Mouse (Mus musculus) B cell, adult 2 months (primary cell): ENCODE measurements around the gene Kcng4.

ENCODE experiments used
- DNase-seq, 2 experiments: peaks; one replicate each; pipeline ENCODE4 v3.0.0; 2022

Kcng4 gene

DNA sequence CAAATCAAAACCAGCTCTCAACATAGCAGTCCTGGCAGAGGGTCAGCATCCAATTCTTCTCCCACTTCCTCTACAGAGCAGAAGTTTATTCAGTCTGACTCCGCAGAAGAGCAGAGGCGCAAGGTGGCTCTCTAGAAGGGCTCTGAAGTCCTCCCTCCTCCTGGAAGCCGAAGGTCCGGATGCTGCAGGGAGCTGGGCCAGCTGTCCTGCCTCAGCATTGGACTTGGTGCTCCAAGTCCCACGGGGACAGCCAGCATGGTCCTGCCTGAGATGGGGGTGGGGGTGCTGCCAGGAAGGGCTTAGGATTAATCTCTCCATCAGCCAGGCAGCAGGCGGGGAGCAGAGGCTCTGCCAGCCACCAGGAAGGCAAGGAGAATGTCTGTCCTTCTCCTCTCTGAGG is at the start of gene Kcng4:
Kcng4 (minus strand) TSS at position 303 of the 400 bp plus-strand sequence.
- no peak for DNase-seq

DNA sequence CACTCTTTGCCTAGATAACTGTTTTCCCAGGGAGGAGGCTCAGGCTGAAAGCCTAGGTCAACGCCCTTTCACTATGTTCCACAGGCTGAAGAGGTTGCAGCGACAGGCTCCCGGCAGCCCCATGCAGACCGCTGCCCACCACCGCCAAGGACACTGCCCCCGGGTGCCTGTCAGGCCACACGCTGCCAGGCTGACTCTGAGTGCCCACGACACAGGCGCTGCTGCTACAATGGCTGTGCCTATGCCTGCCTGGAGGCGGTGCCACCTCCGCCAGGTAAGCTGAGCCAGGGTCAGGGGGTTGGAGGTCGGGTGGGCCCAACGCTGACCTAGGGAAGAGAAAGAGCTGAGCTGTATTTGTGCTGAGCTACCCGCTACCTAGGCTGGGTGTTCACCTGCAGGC is 43.7 kb upstream of the Kcng4 start:
- DNase-seq, result no peak

DNA sequence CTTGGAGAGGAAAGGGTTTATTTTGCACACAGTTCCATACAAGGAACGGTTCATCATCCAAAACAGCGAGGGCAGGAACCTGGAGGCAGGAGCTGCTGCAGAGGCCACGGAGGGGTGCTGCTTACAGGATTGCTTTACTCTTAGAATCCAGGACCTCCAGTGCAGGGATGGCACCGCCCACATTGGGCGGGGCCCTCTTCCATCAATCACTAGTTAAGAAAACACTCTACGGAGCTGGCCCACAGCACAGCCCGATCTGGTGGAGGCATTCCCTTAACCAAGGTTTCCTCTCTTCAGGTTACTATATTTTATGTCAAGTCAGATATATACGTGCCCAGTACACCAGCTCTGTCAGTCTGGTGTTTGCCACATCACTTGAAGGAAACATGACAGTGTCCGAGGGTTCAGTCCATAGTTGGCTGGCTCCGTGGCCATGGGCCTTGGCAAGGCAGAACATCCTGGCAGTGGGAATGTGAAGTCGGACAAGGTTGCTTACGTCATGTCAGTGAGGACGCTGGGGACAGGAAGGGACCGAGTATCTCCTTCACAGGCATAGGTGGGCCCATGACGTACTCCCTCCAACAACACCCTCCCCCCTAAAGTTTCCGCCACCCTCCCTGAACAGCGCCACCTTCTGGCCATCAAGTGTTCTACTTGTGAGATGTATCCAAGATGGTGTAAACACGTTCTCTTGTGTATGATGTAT is 42.8 kb upstream of the Kcng4 start:
- peak; percentile 31 to 44 for DNase-seq

DNA sequence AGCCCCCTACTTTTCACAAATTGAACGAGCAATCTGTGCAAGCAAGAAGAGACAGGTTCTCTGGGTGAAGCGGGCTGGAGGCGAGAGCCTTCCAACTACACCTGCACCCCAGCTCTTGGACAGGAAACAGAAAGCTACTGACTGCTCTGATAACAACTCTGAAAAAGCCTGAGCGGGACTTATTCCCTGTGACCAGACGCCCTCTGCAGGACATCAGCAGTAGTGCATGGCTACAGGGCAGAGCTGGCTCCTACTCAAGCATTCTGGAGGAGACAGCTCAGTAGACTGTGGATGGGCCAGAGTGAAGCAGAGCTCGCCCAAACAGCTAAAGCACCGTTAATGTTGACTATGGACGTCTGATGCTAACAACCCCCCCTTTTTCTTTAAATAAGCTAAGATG is 40.9 kb upstream of the Kcng4 start:
- peak; percentile 83 to 84 for DNase-seq

DNA sequence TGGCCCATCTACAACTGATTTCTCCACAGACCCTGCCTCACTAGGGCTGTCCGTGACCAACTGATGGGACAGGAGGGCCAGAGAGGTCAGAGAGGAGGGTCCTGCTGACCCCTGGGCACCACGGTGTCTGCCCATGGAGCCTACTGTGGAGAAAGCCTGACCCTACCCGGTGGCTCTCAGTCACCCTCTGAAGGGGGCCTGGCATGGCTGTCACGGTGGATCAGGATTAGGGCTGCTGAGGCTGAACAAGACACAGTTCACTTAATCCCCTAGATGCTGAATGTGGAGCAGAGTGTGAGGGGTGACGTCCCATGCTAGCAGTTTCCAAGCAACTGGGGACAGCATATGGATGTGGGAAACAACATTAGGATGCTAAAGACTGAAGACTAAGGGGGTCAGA is 40.0 kb upstream of the Kcng4 start:
- DNase-seq, result no peak

DNA sequence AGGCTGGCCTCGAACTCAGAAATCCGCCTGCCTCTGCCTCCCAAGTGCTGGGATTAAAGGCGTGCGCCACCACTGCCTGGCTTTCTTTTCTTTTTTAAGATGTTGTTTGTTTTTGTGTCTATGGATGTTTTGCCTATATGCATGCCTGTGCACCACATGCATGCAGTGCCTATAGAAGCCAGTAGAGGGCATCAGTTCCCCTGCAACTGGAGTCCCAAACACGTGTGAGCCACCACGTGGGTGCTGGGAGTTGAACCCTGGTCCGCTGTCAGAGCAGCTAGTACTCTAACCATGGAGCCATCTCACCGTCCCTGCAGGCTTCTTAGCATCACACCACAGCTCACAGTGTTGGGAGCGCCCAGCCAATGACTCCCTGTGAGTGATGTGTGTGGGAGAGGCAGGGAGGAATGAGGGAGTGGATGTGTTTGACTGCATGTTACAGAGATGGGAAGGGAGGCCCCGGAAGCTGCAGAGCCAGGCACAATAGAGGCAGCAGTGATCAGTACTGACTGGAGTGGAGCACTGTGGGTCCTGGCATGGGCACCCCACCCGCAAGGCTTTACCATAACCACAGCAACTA is 38.6 kb upstream of the Kcng4 start:
- no peak for DNase-seq

DNA sequence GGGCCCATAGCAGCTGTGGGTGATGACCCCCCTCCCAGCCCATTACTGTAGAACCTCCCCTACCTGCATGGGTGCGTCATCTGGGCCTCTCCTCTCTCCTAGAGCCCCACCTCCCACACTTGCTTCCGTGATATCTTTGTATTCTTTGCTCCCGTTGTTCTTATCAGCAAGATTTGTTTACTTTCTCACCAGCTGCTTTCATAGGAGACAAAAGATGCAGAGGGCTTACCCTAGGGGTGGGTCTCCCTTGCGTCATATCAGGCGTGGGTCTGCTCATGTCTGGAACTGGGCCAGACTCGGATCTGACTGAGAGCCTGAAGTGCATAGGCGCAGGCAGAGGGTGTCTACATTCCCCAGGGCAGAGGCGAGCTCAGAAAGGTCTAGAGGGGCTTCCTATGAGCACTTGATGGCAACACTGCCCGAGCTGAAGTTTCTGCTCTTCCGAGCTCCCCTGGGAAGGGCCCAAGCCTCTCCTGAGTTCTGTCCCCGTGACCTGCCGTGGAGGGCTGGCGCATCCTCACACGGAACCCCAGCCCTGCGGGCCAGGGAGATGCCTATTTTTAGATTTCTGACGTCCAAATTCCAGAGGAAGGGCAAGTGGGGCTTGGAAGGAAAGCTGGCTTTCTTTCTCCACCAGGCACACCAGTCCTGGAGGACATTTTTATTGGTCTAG is 35.1 kb upstream of the Kcng4 start:
- DNase-seq, result no peak

DNA sequence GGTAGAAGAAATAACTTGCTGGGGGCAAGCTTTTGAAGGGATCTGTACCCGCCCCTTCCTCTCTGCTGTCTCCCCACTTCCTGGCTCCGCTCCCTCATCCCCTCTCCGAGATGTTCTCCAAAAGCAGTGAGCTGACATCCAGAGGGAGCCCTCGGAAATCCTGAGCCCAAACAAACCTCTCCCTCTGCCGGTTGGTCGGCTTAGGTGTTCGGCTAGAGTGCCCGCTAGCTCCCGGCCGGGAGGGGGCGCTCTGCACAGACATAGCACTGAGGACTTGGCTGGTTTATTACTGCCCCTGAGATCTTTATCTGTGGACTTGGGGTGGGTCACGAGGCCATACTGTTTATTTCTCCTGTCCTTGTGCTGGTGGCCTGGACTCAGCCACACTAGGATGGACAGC is 33.8 kb upstream of the Kcng4 start:
- peak; percentile 49 to 55 for DNase-seq

DNA sequence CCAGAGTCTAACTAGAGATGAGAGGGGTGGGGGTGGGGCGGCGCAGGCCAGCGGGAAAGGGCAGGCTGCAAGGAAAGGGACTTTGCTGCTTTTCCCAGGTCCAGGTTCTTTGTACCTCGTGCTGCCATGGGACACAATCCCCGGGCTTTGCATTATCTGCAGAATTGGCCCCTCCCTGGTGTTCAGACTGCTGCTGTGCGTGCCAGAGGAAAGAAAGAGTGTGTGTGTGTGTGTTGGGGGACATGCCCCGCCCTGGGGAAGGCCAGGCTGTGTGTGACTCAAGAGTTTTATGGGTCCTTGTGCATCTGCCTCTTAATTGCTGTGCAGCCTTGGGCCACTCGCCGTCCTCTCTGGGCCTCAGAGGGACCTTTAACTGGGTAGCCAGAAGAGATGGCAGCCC is 33.0 kb upstream of the Kcng4 start:
- DNase-seq, result no peak

DNA sequence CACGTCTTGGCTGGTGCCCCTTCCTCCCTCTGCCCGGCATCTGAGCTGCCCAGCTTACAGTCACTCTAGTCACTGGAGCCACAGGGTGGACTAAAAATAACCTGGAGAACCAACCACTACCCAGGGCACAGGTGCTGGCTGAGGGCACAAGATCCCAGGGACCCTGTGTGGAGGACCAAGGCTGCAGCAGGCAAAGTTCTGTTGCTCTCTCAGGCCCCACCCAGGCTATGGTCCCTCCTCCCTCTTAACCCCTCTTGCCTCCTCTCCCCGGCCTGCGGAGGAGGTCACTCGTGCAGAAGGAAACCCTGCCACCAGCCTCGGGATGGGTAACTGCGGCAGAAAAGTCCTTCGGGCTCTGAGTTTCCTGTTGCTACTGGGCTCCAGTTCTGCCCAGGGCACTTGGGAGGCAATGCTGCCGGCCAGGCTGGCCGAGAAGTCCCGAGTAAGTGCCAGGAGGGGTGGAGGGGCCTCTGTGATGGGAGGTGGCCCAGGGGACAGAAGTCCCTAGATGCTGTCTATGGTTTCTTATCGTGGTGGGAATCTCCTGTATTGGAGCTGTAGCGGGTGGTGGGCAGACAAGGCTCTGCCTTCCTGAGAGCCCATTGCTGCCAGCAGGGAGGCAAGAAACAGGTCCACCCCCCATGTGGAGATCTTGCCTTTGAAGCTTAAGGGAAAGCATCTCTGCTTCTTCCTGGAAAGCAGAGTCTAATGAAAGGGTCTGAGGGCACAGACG is 30.9 kb upstream of the Kcng4 start, which contains the start of gene Wfdc1:
Wfdc1 (plus strand) TSS at position 147 of the 733 bp plus-strand sequence.
- DNase-seq, result no peak

DNA sequence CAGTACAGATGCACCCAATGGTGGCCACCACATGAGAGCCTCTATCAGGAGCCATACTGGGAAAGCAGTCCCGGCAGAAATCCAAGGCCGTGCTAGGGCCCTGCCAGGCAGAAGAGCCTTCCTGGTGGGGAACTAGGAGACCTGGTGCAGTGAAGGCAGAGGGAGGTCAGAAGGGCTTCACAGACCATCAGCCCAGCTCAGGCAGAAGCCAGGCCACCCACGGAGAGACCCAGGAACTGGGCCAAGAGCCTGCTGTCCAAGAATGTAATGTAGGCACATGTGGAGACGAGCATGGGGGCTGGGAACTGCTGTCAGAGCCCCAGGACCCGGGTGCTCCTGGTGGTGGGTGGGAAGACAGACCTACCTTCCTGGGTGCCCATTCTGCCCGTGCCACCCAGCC is 29.8 kb upstream of the Kcng4 start:
- no peak for DNase-seq

DNA sequence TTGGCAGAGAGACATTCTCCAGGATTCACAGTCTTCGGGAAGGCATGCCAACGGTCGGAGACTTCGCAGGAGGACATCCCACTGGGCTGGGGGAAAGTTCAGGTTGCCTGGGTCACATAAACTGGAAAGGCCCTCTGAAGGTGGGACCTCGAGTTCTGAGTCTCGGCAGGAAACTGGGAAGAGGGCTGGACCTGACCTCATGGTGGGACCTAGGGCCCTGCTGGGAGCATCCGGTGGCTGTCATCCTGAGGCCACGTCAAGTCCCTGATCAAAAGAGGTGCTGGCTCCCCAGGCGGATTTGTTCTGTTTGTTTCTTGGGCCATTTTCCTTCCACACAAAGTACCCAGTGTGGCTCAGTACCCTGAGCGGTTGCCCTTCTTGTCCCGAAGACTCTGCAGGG is 28.0 kb upstream of the Kcng4 start:
- no peak for DNase-seq

DNA sequence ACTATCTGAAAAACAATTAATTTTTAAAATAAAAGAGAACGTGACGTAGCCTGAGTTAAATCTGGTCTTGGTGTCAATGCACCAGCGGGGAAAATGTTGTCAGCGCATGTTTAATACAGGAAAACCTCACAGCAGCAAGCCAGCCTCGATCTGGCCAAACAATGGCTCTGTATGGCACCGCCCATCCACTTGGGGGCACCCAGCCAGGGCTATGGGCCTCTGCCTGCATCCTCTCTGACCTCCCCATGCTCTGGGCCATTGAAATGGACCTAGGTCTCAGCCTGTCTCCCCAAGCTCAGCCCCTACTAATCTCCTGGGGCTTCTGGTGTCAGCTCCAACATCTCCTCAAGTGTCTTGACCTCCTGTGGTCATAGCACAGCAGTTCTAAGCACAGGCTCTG is 26.4 kb upstream of the Kcng4 start:
- DNase-seq, result no peak

DNA sequence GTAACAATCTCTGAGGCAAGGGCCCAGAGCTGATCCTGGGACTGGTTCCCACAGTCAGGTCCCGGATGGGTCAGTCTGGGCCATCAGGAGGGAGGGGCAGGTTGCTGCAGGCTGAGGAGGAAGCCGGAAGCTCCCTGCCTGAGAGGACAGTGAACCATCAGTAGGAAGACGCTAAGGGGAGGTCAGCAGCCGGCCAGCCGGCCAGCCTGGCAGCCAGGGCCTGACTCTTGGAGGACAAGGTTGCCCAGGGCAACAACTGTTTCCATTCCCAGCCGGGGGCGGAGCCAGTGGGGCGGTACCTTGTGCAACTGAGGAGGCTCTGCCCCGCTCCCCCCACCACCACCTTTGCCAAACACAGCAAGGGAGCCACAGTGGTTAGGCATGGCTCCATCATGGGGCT is 25.6 kb upstream of the Kcng4 start:
- DNase-seq, result no peak

DNA sequence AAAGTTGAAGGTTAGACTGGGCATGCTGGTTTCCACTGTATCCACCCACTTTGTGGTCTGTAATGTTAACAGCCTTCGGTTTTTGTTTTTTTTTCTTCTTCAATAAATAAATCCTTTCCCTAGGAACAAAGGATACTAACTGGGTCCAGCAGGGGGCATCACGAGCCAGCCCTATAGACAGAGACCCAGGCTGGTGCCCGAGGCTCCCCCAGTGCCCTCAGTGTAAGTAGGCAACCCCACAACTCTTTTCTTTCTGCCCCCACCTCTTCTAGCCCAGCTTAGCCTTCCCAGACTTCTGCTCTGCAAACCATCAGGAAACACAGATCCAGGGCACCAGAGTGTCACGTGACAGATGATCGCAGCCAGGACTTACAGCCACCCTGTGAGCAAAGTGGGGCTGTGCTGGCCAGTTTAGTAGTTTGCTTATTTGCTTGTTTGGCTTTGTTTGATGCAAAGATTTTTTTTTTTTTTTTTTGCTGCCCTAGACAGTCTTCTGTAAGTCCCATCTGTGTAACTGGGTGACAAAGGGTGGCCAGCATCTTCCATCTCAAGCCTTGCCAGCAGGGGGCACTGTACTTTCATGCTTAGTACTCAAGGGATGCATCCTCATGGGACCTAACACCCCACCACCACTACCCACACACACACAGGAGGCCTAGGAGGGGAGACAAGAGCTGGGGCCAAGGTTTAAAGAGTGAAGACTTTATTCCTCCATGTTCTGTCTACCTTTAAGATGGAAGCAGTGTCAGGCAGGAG is 21.4 kb upstream of the Kcng4 start:
- peak; percentile 25 to 34 for DNase-seq

DNA sequence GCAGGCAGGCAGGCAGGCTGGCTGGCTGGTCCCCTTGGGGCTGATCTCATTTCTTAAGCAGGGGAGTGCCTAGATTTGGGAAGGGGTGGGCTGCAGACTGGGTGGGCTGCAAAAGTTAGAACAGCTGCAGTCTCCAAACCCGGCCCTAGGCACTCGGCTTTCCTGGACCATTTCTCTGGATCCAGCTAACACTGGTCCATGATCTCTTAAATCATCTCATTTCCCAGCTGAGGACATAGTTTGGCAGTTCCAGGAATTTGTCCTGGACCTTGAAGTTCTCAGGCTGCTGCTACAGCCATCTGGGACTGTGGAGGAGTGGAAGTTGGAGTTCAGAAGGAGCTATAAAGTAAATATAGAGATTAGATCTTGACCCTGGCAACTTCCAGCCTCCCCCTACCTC is 15.8 kb upstream of the Kcng4 start:
- no peak for DNase-seq

DNA sequence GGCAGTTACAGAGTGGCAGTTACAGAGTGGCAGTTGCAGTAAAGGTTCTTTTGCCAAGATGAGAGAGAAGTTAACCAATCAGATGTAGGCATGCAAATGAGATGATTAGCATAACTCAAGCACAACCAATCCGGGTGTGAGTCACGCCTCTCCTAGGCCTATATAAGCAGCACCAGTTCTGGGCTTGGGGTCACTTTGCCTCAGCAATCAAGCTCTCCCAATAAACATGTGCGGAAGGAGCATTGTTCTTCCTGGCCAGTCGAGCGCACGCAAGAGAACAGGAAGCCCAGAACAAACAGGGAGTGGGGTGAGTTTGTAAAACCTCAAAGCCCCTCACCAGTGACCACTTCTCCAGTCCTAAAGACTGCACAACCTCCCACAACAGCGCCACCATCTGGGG is 11.4 kb upstream of the Kcng4 start:
- DNase-seq, result no peak

DNA sequence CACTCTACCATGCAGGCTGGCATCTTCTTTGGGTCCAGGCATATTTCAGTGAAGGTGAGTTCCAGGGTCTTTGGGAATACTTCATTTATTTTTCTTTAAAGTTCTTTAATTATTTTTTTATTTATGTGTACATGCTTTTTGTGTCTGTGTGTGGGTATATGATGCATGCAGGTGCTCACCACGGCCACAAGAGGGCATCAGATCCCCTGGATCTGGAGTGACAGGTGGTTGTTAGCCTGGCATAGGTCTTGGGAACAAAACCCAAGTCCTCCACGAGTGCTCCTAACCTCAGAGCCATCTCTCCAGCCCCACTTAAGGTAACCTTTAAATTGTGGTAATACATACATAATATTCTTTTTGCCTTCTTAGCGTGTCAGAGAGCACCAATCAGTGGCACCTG is 10.7 kb upstream of the Kcng4 start:
- DNase-seq, result no peak

DNA sequence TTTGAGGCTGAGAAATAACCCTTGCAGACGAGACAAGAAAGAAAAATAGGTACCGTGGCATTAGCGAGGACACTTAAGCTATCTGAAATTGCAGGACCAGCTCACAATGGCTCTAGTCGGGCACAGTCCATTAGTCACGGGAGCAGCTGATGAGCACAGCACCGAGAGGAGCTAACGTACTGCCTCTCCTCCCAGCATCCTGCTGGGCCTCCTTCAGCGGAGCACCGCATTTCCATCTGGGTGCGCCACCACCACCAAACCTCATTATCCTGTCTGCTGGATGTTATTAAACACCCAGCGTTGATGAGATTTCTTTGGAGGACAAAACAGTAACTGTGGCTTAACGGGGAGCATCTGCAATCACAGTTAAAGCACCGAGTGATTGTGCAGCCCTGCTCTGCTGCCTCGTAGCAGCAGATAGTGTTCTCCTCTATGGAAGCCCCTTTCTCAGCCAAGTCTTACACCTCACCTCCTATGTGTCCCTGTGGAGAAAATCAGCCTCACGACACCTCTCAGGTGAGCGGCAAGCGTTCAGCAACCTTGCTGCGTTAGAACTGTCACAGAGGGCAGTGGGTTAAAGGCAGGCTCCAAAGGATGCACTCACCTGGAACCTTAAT is 9.6 kb upstream of the Kcng4 start:
- no peak for DNase-seq

DNA sequence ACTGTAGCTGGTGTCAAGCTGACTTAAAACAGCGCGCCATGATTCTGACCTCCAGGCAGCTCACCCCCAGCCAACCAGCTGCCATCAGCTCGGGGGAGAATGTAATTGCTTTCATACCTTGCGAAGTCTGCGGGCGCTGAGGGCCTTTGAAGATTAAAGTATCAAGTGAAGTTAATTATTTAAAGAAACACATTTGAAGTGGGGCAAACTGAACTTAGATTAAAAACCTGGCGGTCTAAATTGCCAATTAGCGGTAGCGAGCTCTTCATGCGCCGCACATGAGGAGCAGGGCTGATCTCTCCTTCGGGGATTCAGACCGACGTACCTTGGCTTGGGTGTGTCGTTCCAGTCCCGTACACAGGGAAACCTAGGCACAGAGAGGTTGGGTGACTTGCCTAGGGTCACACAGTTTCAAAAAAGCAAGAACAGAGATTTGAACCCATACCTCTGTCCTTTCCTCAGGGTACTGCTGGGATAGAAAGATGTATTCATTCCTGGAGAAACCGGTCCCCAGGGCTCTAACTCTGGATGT is 9.0 kb upstream of the Kcng4 start:
- DNase-seq, result no peak

DNA sequence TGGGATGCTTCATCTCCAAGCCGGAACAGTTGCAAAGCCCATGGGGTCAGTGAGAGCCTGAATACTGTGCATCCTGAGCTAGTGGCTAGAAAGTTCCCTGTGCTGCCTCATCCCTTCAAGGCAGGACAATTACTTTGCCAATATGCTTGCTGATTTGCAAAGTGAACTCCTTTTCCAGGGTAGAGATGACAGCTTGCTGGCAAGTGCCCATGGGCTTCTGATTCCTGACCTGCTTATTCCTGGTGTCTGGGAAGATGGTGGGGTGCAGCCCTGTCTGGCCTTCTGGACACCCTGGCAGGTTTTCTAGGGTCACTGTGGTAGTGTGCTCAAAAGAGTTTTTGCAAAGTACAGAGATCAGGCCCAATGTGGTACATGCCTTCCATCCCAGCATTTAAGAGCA is 7.5 kb upstream of the Kcng4 start:
- DNase-seq, result no peak

DNA sequence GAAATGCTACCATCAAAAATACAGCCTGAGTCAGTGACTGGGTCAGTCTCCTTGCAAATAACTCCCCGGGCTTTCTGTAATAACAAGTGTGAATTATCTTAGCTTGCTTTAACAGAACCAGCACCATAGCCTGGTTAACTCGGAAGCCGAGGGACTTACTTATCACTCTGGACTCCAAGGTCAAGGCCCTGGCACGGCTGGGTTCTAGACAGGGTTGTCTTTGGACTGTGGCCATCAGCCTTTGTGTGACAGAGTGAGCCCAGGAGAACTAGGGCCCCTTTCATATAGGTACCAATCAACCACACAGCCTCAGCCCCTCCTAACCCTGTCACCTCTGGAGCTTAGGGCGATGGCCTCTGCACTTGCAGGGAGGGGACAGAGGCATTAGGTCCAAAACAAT is 5.6 kb upstream of the Kcng4 start:
- no peak for DNase-seq
